Mouse (Mus musculus) hindbrain, embryonic 10.5 days (tissue): ENCODE measurements around the gene Fbxo46. TPM values are rescaled to one million over a fixed set of nuclear protein-coding genes. Genes with fewer than 3 reads are reported as not detected.
A peak's percentile ranks its signal among the peaks of the same experiment; 100 is the strongest.

Source experiments
- DNase-seq: peaks from one replicate; pipeline ENCODE4 v3.0.0-alpha.2; 2017; ENCODE audit warnings: low spot score
- H3K27ac ChIP-seq: fragments of 300-500 bp; sonication (generic); 2 replicates; pipeline ENCODE4 v1.5.1; 2016; ENCODE audit warnings: mild to moderate bottlenecking, moderate library complexity
- H3K27me3 ChIP-seq: fragments of 300-500 bp; sonication (generic); 2 replicates; pipeline ENCODE4 v1.6.1; 2016; ENCODE audit warnings: mild to moderate bottlenecking; ENCODE audit not compliant: poor library complexity, insufficient read depth, severe bottlenecking
- H3K36me3 ChIP-seq: fragments of 300-500 bp; sonication (generic); 2 replicates; pipeline ENCODE4 v1.6.1; 2016; ENCODE audit warnings: mild to moderate bottlenecking, moderate library complexity
- H3K4me1 ChIP-seq: fragments of 300-500 bp; sonication (generic); replicated peaks from 2 replicates; pipeline ENCODE4 v1.6.1; 2016; ENCODE audit warnings: mild to moderate bottlenecking
- H3K4me3 ChIP-seq: fragments of 300-500 bp; sonication (generic); 2 replicates; pipeline ENCODE4 v1.5.1; 2016; ENCODE audit warnings: mild to moderate bottlenecking, moderate library complexity
- H3K9me3 ChIP-seq: fragments of 300-500 bp; sonication (generic); 2 replicates; pipeline ENCODE4 v1.6.1; 2016; ENCODE audit warnings: mild to moderate bottlenecking, moderate library complexity
- WGBS: fragments of 180-500 bp; shearing (Covaris S2); methylation state at CpG from one replicate; pipeline ENCODE4 v1.1.7; 2016; 5-methylcytosine and 5-hydroxymethylcytosine counted together
- polyA plus RNA-seq: library from polyadenylated mRNA; unstranded; fragments of >200 nt; fragmentation: Nextera tagmentation; extraction: Ambion mirVana; gene quantifications from 2 replicates; pipeline ENCODE4 v1.2.1, GENCODE M21; 2016

Gene Fbxo46
- polyA plus RNA-seq, 1 experiment from 2014 or later, result 19.4 TPM

GRCm38 (mm10) chr7:19121686-19122085, 2.0 kb downstream of the Fbxo46 start:
- Histone ChIP-seq H3K36me3 (peaks cover 15% of the 10 kb centered on the region; the same call in 1 of the 2 replicates), H3K27me3 (peaks cover 10% of the 10 kb centered on the region), H3K4me1 (peaks cover 23% of the 10 kb centered on the region), H3K27ac (no peak overlapping the region), H3K9me3 (peaks cover 12% of the 10 kb centered on the region), H3K4me3 (no peak overlapping the region)
- 91% methylated on average over 4 of the region's 4 CpGs for WGBS
- no peak for DNase-seq

GRCm38 (mm10) chr7:19124713-19125112, 5.1 kb downstream of the Fbxo46 start:
- Histone ChIP-seq H3K4me3 (no peak overlapping the region), H3K9me3 (no peaks in the 10 kb centered on the region), H3K36me3 (peaks cover 34% of the 10 kb centered on the region), H3K27me3 (no peaks in the 10 kb centered on the region), H3K4me1 (peaks cover 15% of the 10 kb centered on the region), H3K27ac (no peak overlapping the region)
- DNase-seq, result no peak
- WGBS, result 89% methylated on average over 6 of the region's 6 CpGs

- Histone ChIP-seq H3K27me3 (no peaks in the 10 kb centered on the region), H3K27ac (no peak overlapping the region), H3K9me3 (no peaks in the 10 kb centered on the region), H3K4me3 (no peak overlapping the region), H3K36me3 (peaks cover 32% of the 10 kb centered on the region; the same call in 1 of the 2 replicates), H3K4me1 (peaks cover 17% of the 10 kb centered on the region)
- no peak for DNase-seq
- WGBS, result 95% methylated on average over 5 of the region's 5 CpGs
Measured at GRCm38 (mm10) chr7:19127744-19128143, 8.1 kb downstream of the Fbxo46 start.

- Histone ChIP-seq H3K27ac (no peak overlapping the region), H3K4me3 (no peak overlapping the region), H3K27me3 (no peaks in the 10 kb centered on the region), H3K36me3 (peaks cover 37% of the 10 kb centered on the region), H3K4me1 (peaks cover 17% of the 10 kb centered on the region), H3K9me3 (no peaks in the 10 kb centered on the region)
- no peak for DNase-seq
- WGBS, result 94% methylated on average over 5 of the region's 5 CpGs
Measured at GRCm38 (mm10) chr7:19129396-19129795, 9.7 kb downstream of the Fbxo46 start.

GRCm38 (mm10) chr7:19130657-19131056, 11.0 kb downstream of the Fbxo46 start:
- peaks cover 17% of the 10 kb centered on the region for H3K4me1 ChIP-seq
- H3K27me3 ChIP-seq, result no peaks in the 10 kb centered on the region
- H3K36me3 ChIP-seq, result peaks cover 50% of the 10 kb centered on the region
- 35% methylated on average over 4 of the region's 4 CpGs for WGBS
- no peak for DNase-seq
- no peaks in the 10 kb centered on the region for H3K9me3 ChIP-seq
- peak overlapping the region; percentile 89 for H3K27ac ChIP-seq
- peak overlapping the region; percentile 53 for H3K4me3 ChIP-seq

- Histone ChIP-seq H3K4me3 (peak overlapping the region; percentile 53), H3K4me1 (peaks cover 17% of the 10 kb centered on the region), H3K27me3 (no peaks in the 10 kb centered on the region), H3K27ac (peak overlapping the region; percentile 89), H3K9me3 (no peaks in the 10 kb centered on the region; the same call in 1 of the 2 replicates), H3K36me3 (peaks cover 52% of the 10 kb centered on the region)
- peak; percentile 99 for DNase-seq
- under 1% methylated on average over 39 of the region's 39 CpGs for WGBS
Measured at GRCm38 (mm10) chr7:19131324-19131848, 11.7 kb downstream of the Fbxo46 start.

GRCm38 (mm10) chr7:19136168-19136567, 16.5 kb downstream of the Fbxo46 start:
- Histone ChIP-seq H3K27me3 (no peaks in the 10 kb centered on the region), H3K36me3 (peaks cover 73% of the 10 kb centered on the region), H3K4me3 (no peak overlapping the region), H3K27ac (no peak overlapping the region), H3K9me3 (no peaks in the 10 kb centered on the region; the same call in 1 of the 2 replicates), H3K4me1 (peaks cover 9% of the 10 kb centered on the region)
- DNase-seq, result no peak
- 94% methylated on average over 13 of the region's 13 CpGs for WGBS

- Histone ChIP-seq H3K4me3 (no peak overlapping the region), H3K27me3 (no peaks in the 10 kb centered on the region), H3K4me1 (peaks cover 3% of the 10 kb centered on the region), H3K27ac (no peak overlapping the region), H3K9me3 (no peaks in the 10 kb centered on the region; the same call in 1 of the 2 replicates), H3K36me3 (peaks cover 77% of the 10 kb centered on the region)
- DNase-seq, result no peak
- WGBS, result 93% methylated on average over 38 of the region's 38 CpGs
Measured at GRCm38 (mm10) chr7:19136673-19137334, 17.1 kb downstream of the Fbxo46 start.

GRCm38 (mm10) chr7:19137380-19137779, 17.7 kb downstream of the Fbxo46 start:
- Histone ChIP-seq H3K27ac (no peak overlapping the region), H3K27me3 (no peaks in the 10 kb centered on the region), H3K9me3 (no peaks in the 10 kb centered on the region; the same call in 1 of the 2 replicates), H3K4me1 (no peaks in the 10 kb centered on the region), H3K36me3 (peaks cover 83% of the 10 kb centered on the region), H3K4me3 (no peak overlapping the region)
- peak; percentile 40 for DNase-seq
- WGBS, result 56% methylated on average over 5 of the region's 5 CpGs

- Histone ChIP-seq H3K9me3 (no peaks in the 10 kb centered on the region), H3K27me3 (no peaks in the 10 kb centered on the region), H3K36me3 (peaks cover 47% of the 10 kb centered on the region), H3K4me1 (peaks cover 33% of the 10 kb centered on the region), H3K4me3 (peak overlapping the region; percentile 14; the same call in 1 of the 2 replicates), H3K27ac (no peak overlapping the region)
- 89% methylated on average over 10 of the region's 10 CpGs for WGBS
- DNase-seq, result no peak
Measured at GRCm38 (mm10) chr7:19146793-19147192, 27.1 kb downstream of the Fbxo46 start.

- no peak for DNase-seq
Measured at GRCm38 (mm10) chr7:19147497-19148045, 27.9 kb downstream of the Fbxo46 start.

GRCm38 (mm10) chr7:19148180-19148874, 28.7 kb downstream of the Fbxo46 start:
- DNase-seq, result no peak
- Histone ChIP-seq H3K4me1 (peaks cover 33% of the 10 kb centered on the region), H3K27ac (peak overlapping the region; percentile 89), H3K4me3 (peak overlapping the region; percentile 78), H3K36me3 (peaks cover 48% of the 10 kb centered on the region), H3K27me3 (no peaks in the 10 kb centered on the region), H3K9me3 (no peaks in the 10 kb centered on the region)
- WGBS, result 17% methylated on average over 20 of the region's 20 CpGs

More at GRCm38 (mm10) chr7:19147497-19148045, 27.9 kb downstream of the Fbxo46 start:
- Histone ChIP-seq H3K4me3 (no peak overlapping the region), H3K36me3 (peaks cover 47% of the 10 kb centered on the region), H3K27me3 (no peaks in the 10 kb centered on the region), H3K9me3 (no peaks in the 10 kb centered on the region), H3K4me1 (peaks cover 33% of the 10 kb centered on the region), H3K27ac (no peak overlapping the region)
- WGBS, result 56% methylated on average over 6 of the region's 6 CpGs
